Mouse (Mus musculus): ENCODE results near the gene Gm13889. TPM values are rescaled to one million over a fixed set of nuclear protein-coding genes. Genes with fewer than 3 reads are reported as not detected.
A peak's percentile ranks its signal among the peaks of the same experiment; 100 is the strongest.

Gm13889 gene
- polyA plus RNA-seq, 1 experiment from 2014 or later = 11.5 TPM

- H3K4me3 ChIP-seq (replicated peaks; ENCODE audit: low read length) = no peak overlapping the region
- H3K27ac ChIP-seq = no peak overlapping the region
- ATAC-seq (ENCODE audit: low FRiP score) (no peak), DNase-seq (ENCODE audit: low spot score) (no peak)
- no peaks in the 10 kb centered on the region for H3K9me3 ChIP-seq (ENCODE audit: control insufficient read depth, low read length)
- no peak overlapping the region for H3K4me2 ChIP-seq (replicated peaks)
- WGBS = 73% methylated on average over 8 of the region's 8 CpGs
- H3K9ac ChIP-seq = no peak overlapping the region
- H3K36me3 ChIP-seq (replicated peaks; ENCODE audit: control insufficient read depth, insufficient read depth) = no peaks in the 10 kb centered on the region
- H3K4me1 ChIP-seq (replicated peaks; ENCODE audit: control insufficient read depth, insufficient read depth, low read length) = peaks cover 15% of the 10 kb centered on the region; the same call in 1 of the 2 replicates
- peaks cover 7% of the 10 kb centered on the region for H3K27me3 ChIP-seq (ENCODE audit: control insufficient read depth, insufficient read depth, low read length)
Observed at GRCm38 (mm10) chr2:93961716-93962115, 4.7 kb upstream of the Gm13889 start.

- Histone ChIP-seq H3K9me3 (ENCODE audit: control insufficient read depth, low read length) (no peaks in the 10 kb centered on the region), H3K4me3 (replicated peaks; ENCODE audit: low read length) (no peak overlapping the region), H3K27ac (no peak overlapping the region), H3K9ac (no peak overlapping the region), H3K27me3 (ENCODE audit: control insufficient read depth, insufficient read depth, low read length) (peaks cover 28% of the 10 kb centered on the region), H3K4me1 (replicated peaks; ENCODE audit: control insufficient read depth, insufficient read depth, low read length) (peaks cover 33% of the 10 kb centered on the region), H3K36me3 (replicated peaks; ENCODE audit: control insufficient read depth, insufficient read depth) (no peaks in the 10 kb centered on the region), H3K4me2 (replicated peaks) (no peak overlapping the region)
- no peak for DNase-seq (ENCODE audit: low spot score)
- no peak for ATAC-seq (ENCODE audit: low FRiP score)
- 77% methylated on average over 8 of the region's 8 CpGs for WGBS
Observed at GRCm38 (mm10) chr2:93959346-93959745, 2.3 kb upstream of the Gm13889 start.

- peaks cover 35% of the 10 kb centered on the region for H3K4me1 ChIP-seq (replicated peaks; ENCODE audit: control insufficient read depth, insufficient read depth, low read length)
- H3K4me3 ChIP-seq (replicated peaks; ENCODE audit: low read length) = no peak overlapping the region
- H3K9ac ChIP-seq = no peak overlapping the region
- DNase-seq (ENCODE audit: low spot score) (no peak), ATAC-seq (ENCODE audit: low FRiP score) (no peak)
- no peak overlapping the region for H3K4me2 ChIP-seq (replicated peaks)
- H3K27ac ChIP-seq = no peak overlapping the region
- 66% methylated on average over 3 of the region's 3 CpGs for WGBS
- H3K36me3 ChIP-seq (replicated peaks; ENCODE audit: control insufficient read depth, insufficient read depth) = no peaks in the 10 kb centered on the region
- peaks cover 34% of the 10 kb centered on the region for H3K27me3 ChIP-seq (ENCODE audit: control insufficient read depth, insufficient read depth, low read length)
- H3K9me3 ChIP-seq (ENCODE audit: control insufficient read depth, low read length) = no peaks in the 10 kb centered on the region
Observed at GRCm38 (mm10) chr2:93958216-93958615, 1.2 kb upstream of the Gm13889 start.

- DNase-seq (ENCODE audit: low spot score) (no peak), ATAC-seq (ENCODE audit: low FRiP score) (no peak; the same call in 1 of the 2 replicates)
- H3K4me2 ChIP-seq (replicated peaks) = peak overlapping the region; percentile 99
- H3K4me1 ChIP-seq (replicated peaks; ENCODE audit: control insufficient read depth, insufficient read depth, low read length) = peaks cover 35% of the 10 kb centered on the region
- no peak overlapping the region for H3K4me3 ChIP-seq (replicated peaks; ENCODE audit: low read length)
- 30% methylated on average over 8 of the region's 8 CpGs for WGBS
- no peak overlapping the region for H3K9ac ChIP-seq
- H3K9me3 ChIP-seq (ENCODE audit: control insufficient read depth, low read length) = no peaks in the 10 kb centered on the region
- peaks cover 34% of the 10 kb centered on the region for H3K27me3 ChIP-seq (ENCODE audit: control insufficient read depth, insufficient read depth, low read length)
- H3K27ac ChIP-seq = no peak overlapping the region
- H3K36me3 ChIP-seq (replicated peaks; ENCODE audit: control insufficient read depth, insufficient read depth) = no peaks in the 10 kb centered on the region
Observed at GRCm38 (mm10) chr2:93957785-93958175, 779 bp upstream of the Gm13889 start.

- DNase-seq (ENCODE audit: low spot score) = peak; percentile 60
- H3K36me3 ChIP-seq (replicated peaks; ENCODE audit: control insufficient read depth, insufficient read depth) = no peaks in the 10 kb centered on the region
- peaks cover 35% of the 10 kb centered on the region for H3K4me1 ChIP-seq (replicated peaks; ENCODE audit: control insufficient read depth, insufficient read depth, low read length)
- peaks cover 34% of the 10 kb centered on the region for H3K27me3 ChIP-seq (ENCODE audit: control insufficient read depth, insufficient read depth, low read length)
- H3K27ac ChIP-seq = peak overlapping the region; percentile 70
- WGBS = under 1% methylated on average over 36 of the region's 44 CpGs
- H3K4me2 ChIP-seq (replicated peaks) = peak overlapping the region; percentile 99
- peak overlapping the region; percentile 70 for H3K4me3 ChIP-seq (replicated peaks; ENCODE audit: low read length)
- peak overlapping the region; percentile 76 for H3K9ac ChIP-seq
- peak; percentile 75 for ATAC-seq (ENCODE audit: low FRiP score)
- H3K9me3 ChIP-seq (ENCODE audit: control insufficient read depth, low read length) = no peaks in the 10 kb centered on the region
Observed at GRCm38 (mm10) chr2:93956331-93956801, 635 bp downstream of the Gm13889 start.

- H3K9ac ChIP-seq = peak overlapping the region; percentile 76
- H3K4me2 ChIP-seq (replicated peaks) = peak overlapping the region; percentile 99
- ATAC-seq (ENCODE audit: low FRiP score) (0 out of 2 replicates have a peak, but pooled peaks have one; percentile 28), DNase-seq (ENCODE audit: low spot score) (no peak)
- no peaks in the 10 kb centered on the region for H3K36me3 ChIP-seq (replicated peaks; ENCODE audit: control insufficient read depth, insufficient read depth)
- H3K4me3 ChIP-seq (replicated peaks; ENCODE audit: low read length) = peak overlapping the region; percentile 70
- peaks cover 35% of the 10 kb centered on the region for H3K4me1 ChIP-seq (replicated peaks; ENCODE audit: control insufficient read depth, insufficient read depth, low read length)
- peaks cover 34% of the 10 kb centered on the region for H3K27me3 ChIP-seq (ENCODE audit: control insufficient read depth, insufficient read depth, low read length)
- H3K9me3 ChIP-seq (ENCODE audit: control insufficient read depth, low read length) = no peaks in the 10 kb centered on the region
- WGBS = under 1% methylated on average over 31 of the region's 31 CpGs
- peak overlapping the region; percentile 70 for H3K27ac ChIP-seq
Observed at GRCm38 (mm10) chr2:93955886-93956285, 1.1 kb downstream of the Gm13889 start.

- H3K27ac ChIP-seq = no peak overlapping the region
- no peak for ATAC-seq (ENCODE audit: low FRiP score)
Observed at GRCm38 (mm10) chr2:93954781-93955578, 2.0 kb downstream of the Gm13889 start.

GRCm38 (mm10) chr2:93953726-93954125, 3.3 kb downstream of the Gm13889 start:
- no peaks in the 10 kb centered on the region for H3K36me3 ChIP-seq (replicated peaks; ENCODE audit: control insufficient read depth, insufficient read depth)
- H3K9me3 ChIP-seq (ENCODE audit: control insufficient read depth, low read length) = no peaks in the 10 kb centered on the region
- DNase-seq (ENCODE audit: low spot score) (no peak), ATAC-seq (ENCODE audit: low FRiP score) (no peak)
- peaks cover 34% of the 10 kb centered on the region for H3K27me3 ChIP-seq (ENCODE audit: control insufficient read depth, insufficient read depth, low read length)
- WGBS = 74% methylated on average over 9 of the region's 9 CpGs
- H3K4me2 ChIP-seq (replicated peaks) = no peak overlapping the region
- H3K27ac ChIP-seq = no peak overlapping the region
- no peak overlapping the region for H3K4me3 ChIP-seq (replicated peaks; ENCODE audit: low read length)
- H3K9ac ChIP-seq = no peak overlapping the region
- peaks cover 35% of the 10 kb centered on the region for H3K4me1 ChIP-seq (replicated peaks; ENCODE audit: control insufficient read depth, insufficient read depth, low read length)

More at GRCm38 (mm10) chr2:93954781-93955578, 2.0 kb downstream of the Gm13889 start:
- peaks cover 35% of the 10 kb centered on the region for H3K4me1 ChIP-seq (replicated peaks; ENCODE audit: control insufficient read depth, insufficient read depth, low read length)
- WGBS = under 1% methylated on average over 32 of the region's 32 CpGs
- H3K4me3 ChIP-seq (replicated peaks; ENCODE audit: low read length) = peak overlapping the region; percentile 70
- H3K9ac ChIP-seq = peak overlapping the region; percentile 76
- peak overlapping the region; percentile 99 for H3K4me2 ChIP-seq (replicated peaks)
- no peak for DNase-seq (ENCODE audit: low spot score)
- peaks cover 34% of the 10 kb centered on the region for H3K27me3 ChIP-seq (ENCODE audit: control insufficient read depth, insufficient read depth, low read length)
- H3K36me3 ChIP-seq (replicated peaks; ENCODE audit: control insufficient read depth, insufficient read depth) = no peaks in the 10 kb centered on the region
- H3K9me3 ChIP-seq (ENCODE audit: control insufficient read depth, low read length) = no peaks in the 10 kb centered on the region

- 64% methylated on average over 5 of the region's 5 CpGs for WGBS
- H3K9ac ChIP-seq = no peak overlapping the region
- no peaks in the 10 kb centered on the region for H3K9me3 ChIP-seq (ENCODE audit: control insufficient read depth, low read length)
- no peaks in the 10 kb centered on the region for H3K27me3 ChIP-seq (ENCODE audit: control insufficient read depth, insufficient read depth, low read length)
- no peak overlapping the region for H3K4me2 ChIP-seq (replicated peaks)
- no peak for ATAC-seq (ENCODE audit: low FRiP score)
- no peak overlapping the region for H3K4me3 ChIP-seq (replicated peaks; ENCODE audit: low read length)
- DNase-seq (ENCODE audit: low spot score) = no peak
- H3K27ac ChIP-seq = no peak overlapping the region
- no peaks in the 10 kb centered on the region for H3K4me1 ChIP-seq (replicated peaks; ENCODE audit: control insufficient read depth, insufficient read depth, low read length)
- H3K36me3 ChIP-seq (replicated peaks; ENCODE audit: control insufficient read depth, insufficient read depth) = no peaks in the 10 kb centered on the region
Observed at GRCm38 (mm10) chr2:93946976-93947375, 10.0 kb downstream of the Gm13889 start.
